ENCODE assay signal across 8 mouse cellular contexts in genomic region chr10:8886528-8886854, GRCm38 (mm10). TPM values are rescaled to one million over a fixed set of nuclear protein-coding genes. Genes with fewer than 3 reads are reported as not detected.
DNase-seq lines count a peak whose midpoint lies in the region; ATAC-seq lines count a peak whose summit lies in the region.

No protein-coding gene starts in this region.

- under 1% methylated on average over 14 of the region's 14 CpGs for WGBS in kidney, embryonic 15.5 days
- WGBS in embryonic facial prominence, embryonic 13.5 days = under 1% methylated on average over 14 of the region's 14 CpGs
- WGBS in intestine, embryonic 14.5 days = 1% methylated on average over 14 of the region's 14 CpGs
- 0% methylated on average over 14 of the region's 14 CpGs for WGBS in midbrain, embryonic 16.5 days

- H3K27ac ChIP-seq in kidney, embryonic 15.5 days = peak overlapping the region; percentile 99
- peak overlapping the region; percentile 94 for H3K27ac ChIP-seq in embryonic facial prominence, embryonic 13.5 days
- H3K27ac ChIP-seq in intestine, embryonic 14.5 days (ENCODE audit: low read depth) = peak overlapping the region; percentile 94
- H3K27ac ChIP-seq in midbrain, embryonic 16.5 days (ENCODE audit: low read length) = peak overlapping the region; percentile 75

- H3K4me2 ChIP-seq in kidney, embryonic 15.5 days = peak overlapping the region; percentile 78
- H3K4me2 ChIP-seq in embryonic facial prominence, embryonic 13.5 days = peak overlapping the region; percentile 71
- H3K4me2 ChIP-seq in intestine, embryonic 14.5 days (ENCODE audit: low read length) = peak overlapping the region; percentile 52
- peak overlapping the region; percentile 81 for H3K4me2 ChIP-seq in midbrain, embryonic 16.5 days (ENCODE audit: low read length)

- peak overlapping the region; percentile 86 for H3K4me3 ChIP-seq in kidney, embryonic 15.5 days (replicated peaks)
- H3K4me3 ChIP-seq in embryonic facial prominence, embryonic 13.5 days = peak overlapping the region; percentile 84
- H3K4me3 ChIP-seq in intestine, embryonic 14.5 days (ENCODE audit: low read depth, low read length) = peak overlapping the region; percentile 68
- peak overlapping the region; percentile 61 for H3K4me3 ChIP-seq in midbrain, embryonic 16.5 days (ENCODE audit: low read depth, low read length)

- peak overlapping the region; percentile 73 for H3K9ac ChIP-seq in kidney, embryonic 15.5 days
- H3K9ac ChIP-seq in embryonic facial prominence, embryonic 13.5 days = peak overlapping the region; percentile 91
- peak overlapping the region; percentile 68 for H3K9ac ChIP-seq in intestine, embryonic 14.5 days (ENCODE audit: low read length)
- peak overlapping the region; percentile 64 for H3K9ac ChIP-seq in midbrain, embryonic 16.5 days (ENCODE audit: low read depth, low read length)

- no peaks in the 10 kb centered on the region for H3K27me3 ChIP-seq in kidney, embryonic 15.5 days
- H3K27me3 ChIP-seq in embryonic facial prominence, embryonic 13.5 days = no peaks in the 10 kb centered on the region
- H3K27me3 ChIP-seq in intestine, embryonic 14.5 days (replicated peaks; ENCODE audit: control insufficient read depth, insufficient read depth, low read length) = no peaks in the 10 kb centered on the region
- no peaks in the 10 kb centered on the region for H3K27me3 ChIP-seq in midbrain, embryonic 16.5 days (ENCODE audit: control insufficient read depth, insufficient read depth, low read depth, low read length)

- no peaks in the 10 kb centered on the region for H3K9me3 ChIP-seq in kidney, embryonic 15.5 days (replicated peaks)
- H3K9me3 ChIP-seq in embryonic facial prominence, embryonic 13.5 days = no peaks in the 10 kb centered on the region
- no peaks in the 10 kb centered on the region for H3K9me3 ChIP-seq in intestine, embryonic 14.5 days (ENCODE audit: control insufficient read depth, low read length)
- no peaks in the 10 kb centered on the region for H3K9me3 ChIP-seq in midbrain, embryonic 16.5 days (replicated peaks; ENCODE audit: control insufficient read depth, low read length, poor library complexity, severe bottlenecking)

- no peaks in the 10 kb centered on the region for H3K36me3 ChIP-seq in kidney, embryonic 15.5 days
- H3K36me3 ChIP-seq in embryonic facial prominence, embryonic 13.5 days = no peaks in the 10 kb centered on the region
- H3K36me3 ChIP-seq in intestine, embryonic 14.5 days (ENCODE audit: control insufficient read depth, insufficient read depth, low read length) = no peaks in the 10 kb centered on the region
- no peaks in the 10 kb centered on the region for H3K36me3 ChIP-seq in midbrain, embryonic 16.5 days (ENCODE audit: control insufficient read depth, insufficient read depth, low read length)

- H3K4me1 ChIP-seq in kidney, embryonic 15.5 days = peaks cover 26% of the 10 kb centered on the region
- H3K4me1 ChIP-seq in embryonic facial prominence, embryonic 13.5 days = peaks cover 28% of the 10 kb centered on the region
- H3K4me1 ChIP-seq in intestine, embryonic 14.5 days (replicated peaks; ENCODE audit: control insufficient read depth, insufficient read depth, low read length) = peaks cover 21% of the 10 kb centered on the region
- H3K4me1 ChIP-seq in midbrain, embryonic 16.5 days (ENCODE audit: control insufficient read depth, insufficient read depth, low read length) = peaks cover 15% of the 10 kb centered on the region

- DNase-seq in kidney, postnatal 10 days = no peak
- DNase-seq in intestine, embryonic 14.5 days (ENCODE audit: low spot score) = no peak
- DNase-seq in ovary, adult 18-20 months (ENCODE audit: low spot score) = no peak
- DNase-seq in c-Kit-positive CD71-positive TER-119-positive erythroid progenitor cells, embryonic 14.5 days (ENCODE audit: low spot score) = no peak
- DNase-seq in T-cell, adult 2 months (ENCODE audit: low spot score) = no peak

- no peak for ATAC-seq in kidney, embryonic 15.5 days (replicated peaks; ENCODE audit: low FRiP score)
- no peak; the same call in 1 of the 2 replicates for ATAC-seq in embryonic facial prominence, embryonic 13.5 days (ENCODE audit: insufficient number of reproducible peaks, insufficient read depth, low FRiP score, low TSS enrichment, low read depth)
- no peak; the same call in 1 of the 2 replicates for ATAC-seq in intestine, embryonic 14.5 days (replicated peaks; ENCODE audit: low FRiP score, low TSS enrichment, low read depth)
- ATAC-seq in midbrain, embryonic 16.5 days = peak; percentile 23; the same call in 1 of the 2 replicates

RNA-seq across cellular contexts. Expression of gene Sash1, which starts 0.6 kb away (rescaled TPM):
- 5.1 and 5.7 TPM in 2 replicates for polyA plus RNA-seq in kidney, embryonic 15.5 days (2015; fragmentation: Nextera tagmentation; extraction: Ambion mirVana)
- polyA plus RNA-seq in embryonic facial prominence, embryonic 13.5 days (2015; fragmentation: Nextera tagmentation; extraction: Ambion mirVana) = 5.9 and 7.5 TPM in 2 replicates
- 6.5 and 6.9 TPM in 2 replicates for polyA plus RNA-seq in intestine, embryonic 14.5 days (2014; fragmentation: Nextera tagmentation; extraction: Ambion mirVana)
- polyA plus RNA-seq in midbrain, embryonic 16.5 days (2015; fragmentation: Nextera tagmentation; extraction: Ambion mirVana) = 2.2 and 2.7 TPM in 2 replicates
